Mouse (Mus musculus) liver, embryonic 14.5 days (tissue): Measurements from ENCODE around the gene Mgl2.

ENCODE experiments used
- CTCF ChIP-seq: IDR thresholded peaks from 2 replicates; pipeline ENCODE4 v1.5.1; 2016; ENCODE audit warnings: antibody characterized with exemption, low read depth, control low read depth
- EP300 ChIP-seq: IDR thresholded peaks from 2 replicates; pipeline ENCODE4 v1.6.1; 2016; ENCODE audit warnings: antibody characterized with exemption, low read depth

DNA sequence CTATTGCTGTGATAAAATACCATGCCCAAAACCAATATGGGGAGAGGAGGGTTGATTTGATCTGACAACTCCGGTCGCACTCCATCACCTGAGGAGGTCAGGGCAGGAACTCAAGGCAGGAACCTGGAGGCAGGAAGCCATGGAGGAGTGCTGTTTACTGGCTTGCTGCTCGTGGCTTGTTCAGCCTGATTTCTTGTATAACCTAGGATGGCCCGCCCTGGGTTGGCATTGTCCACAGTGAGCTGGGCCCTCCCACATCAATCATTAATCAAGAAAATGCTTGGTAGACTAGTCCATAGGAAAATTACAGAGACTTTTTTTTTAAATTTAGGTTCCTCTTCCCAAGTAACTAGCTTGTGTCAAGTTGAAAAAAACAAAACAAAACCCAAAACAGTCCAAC is 44.4 kb downstream of the Mgl2 start:
- TF ChIP-seq CTCF (no peak), EP300 (no peak)
